Mouse (Mus musculus) kidney, postnatal 25 days (tissue): ENCODE data around the gene 5430427O19Rik.

Experiments
- DNase-seq, 2 experiments: peaks; one replicate each; pipeline ENCODE4 v3.0.0; 2021; ENCODE audit warnings: mixed read lengths in 2 of 2

5430427O19Rik gene

DNA sequence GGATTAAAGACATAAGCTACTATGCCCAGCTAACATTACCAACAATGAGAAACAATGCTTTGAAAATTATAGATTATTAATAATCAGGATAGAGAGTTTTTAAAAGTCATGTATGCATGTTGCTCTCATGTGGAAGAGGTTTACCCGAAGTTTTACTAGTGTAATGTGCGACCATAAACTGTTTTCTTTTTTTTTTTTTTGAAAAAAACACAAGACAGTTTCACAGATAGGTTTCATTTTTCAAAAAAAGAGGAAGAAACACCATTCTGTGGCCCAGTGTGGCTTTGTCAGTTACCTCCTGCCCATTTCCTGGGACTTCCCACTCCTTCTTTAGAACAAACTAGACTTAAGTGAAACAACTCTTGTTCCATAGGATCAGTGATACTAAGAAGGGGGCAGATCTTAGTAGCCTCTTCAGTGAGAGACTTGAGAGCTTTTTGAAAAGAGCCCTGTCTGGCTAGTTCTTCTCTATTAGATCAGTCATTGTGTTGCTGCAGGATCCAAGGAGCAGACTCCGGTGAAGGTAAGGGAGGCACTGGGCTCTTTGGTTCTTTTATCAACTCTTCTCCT is at the start of gene 5430427O19Rik:
Gene 5430427O19Rik (plus strand): TSS at position 441 of the 570 bp plus-strand sequence.
- DNase-seq: no peak

DNA sequence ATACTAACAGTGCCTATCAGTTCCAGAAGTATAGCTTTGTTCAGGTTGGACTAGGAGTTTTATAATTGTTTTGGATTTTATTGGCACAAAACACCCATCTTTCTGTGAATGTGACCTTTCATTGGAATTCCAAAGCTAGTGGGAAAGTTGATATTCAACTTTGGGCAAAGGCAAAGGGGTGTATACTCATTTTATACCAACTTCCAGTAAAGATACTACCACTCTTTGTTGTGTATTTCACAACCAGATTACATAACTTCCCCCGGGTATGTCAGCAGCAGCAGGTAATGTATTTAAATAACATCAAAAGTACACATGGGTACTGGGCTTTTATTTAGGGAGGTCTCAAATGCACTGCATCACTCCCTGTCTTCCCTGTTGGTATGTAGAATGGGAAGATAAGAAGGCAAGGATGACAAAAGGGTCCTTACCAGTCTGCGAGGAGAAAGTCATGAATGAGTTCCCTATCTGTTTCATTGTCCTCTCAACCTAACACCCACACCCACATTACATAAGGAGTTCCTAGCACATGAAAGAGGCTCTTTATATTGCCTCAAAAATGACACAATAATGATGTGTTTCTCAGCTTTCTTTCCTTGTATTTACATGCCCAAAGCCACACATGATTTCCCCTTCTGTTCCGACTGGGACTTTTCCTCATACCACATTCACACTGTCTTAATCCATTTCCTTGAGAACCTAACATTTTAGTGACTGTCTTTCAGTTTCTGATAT is 42.3 kb upstream of the 5430427O19Rik start:
- DNase-seq: no peak

- peak; percentile 44 to 85 for DNase-seq
Measured at GRCm38 (mm10) chrX:85829000-85829399, 41.2 kb upstream of the 5430427O19Rik start.

GRCm38 (mm10) chrX:85839174-85839573 is 31.0 kb upstream of the 5430427O19Rik start:
- no peak for DNase-seq

DNA sequence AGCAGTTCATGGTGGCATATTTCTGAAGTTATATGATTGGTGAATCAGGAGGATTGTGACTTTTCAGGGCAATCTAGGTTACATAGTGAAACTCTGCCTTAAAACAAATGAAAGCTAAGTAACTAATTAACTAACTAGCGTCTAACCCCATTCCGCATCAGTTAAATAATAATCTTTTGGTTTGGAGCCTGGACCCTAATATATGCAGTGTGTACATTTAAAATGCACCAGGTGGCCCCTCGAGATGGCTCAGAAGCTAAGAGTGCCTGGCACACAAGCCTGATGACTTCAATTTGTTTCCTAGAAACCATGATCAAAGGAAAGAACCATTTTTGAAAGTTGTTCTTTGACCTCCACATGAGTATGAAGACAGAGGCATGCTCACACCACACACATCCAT is 14.2 kb upstream of the 5430427O19Rik start:
- DNase-seq: peak; percentile 5 to 39

DNA sequence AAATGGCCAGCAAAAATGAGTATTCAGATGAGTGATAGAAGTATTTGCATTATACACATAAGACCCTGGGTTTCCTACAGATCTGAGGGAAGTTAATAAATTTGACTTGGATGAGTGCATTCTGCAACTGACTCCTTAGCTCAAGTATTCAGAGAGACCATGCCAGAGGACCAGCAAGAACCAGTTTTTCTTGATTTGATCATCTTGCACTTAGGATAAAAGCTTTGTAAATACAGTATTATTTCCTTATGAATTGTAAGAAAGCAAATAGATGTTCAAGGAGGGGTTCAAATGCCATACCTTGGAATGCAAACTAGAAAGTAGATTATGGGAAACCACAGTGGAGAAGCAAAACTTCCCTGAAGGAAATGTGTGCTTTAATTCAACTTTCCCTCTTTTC is 13.0 kb upstream of the 5430427O19Rik start:
- no peak for DNase-seq

DNA sequence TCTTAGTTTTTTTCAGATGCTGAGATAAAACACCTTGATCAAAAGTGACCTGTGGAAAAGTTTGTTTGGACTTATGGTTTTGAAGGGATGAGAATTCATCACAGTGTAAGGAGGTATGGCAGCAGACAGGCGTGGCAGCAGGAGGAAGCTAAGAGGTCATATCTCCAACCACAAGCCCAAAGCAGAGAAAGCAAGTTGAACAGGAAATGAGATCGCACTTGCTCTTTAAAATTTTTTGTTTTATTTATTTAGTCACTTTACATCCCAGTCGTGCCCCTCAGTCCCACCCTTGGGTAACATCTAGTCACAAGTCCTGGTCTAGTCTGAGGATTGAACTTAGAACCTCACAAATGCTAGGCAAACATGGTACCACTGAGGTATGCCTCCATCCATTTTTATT is 2.1 kb upstream of the 5430427O19Rik start:
- no peak for DNase-seq

- DNase-seq: no peak
Measured at GRCm38 (mm10) chrX:85871371-85872056, 1.4 kb downstream of the 5430427O19Rik start.

DNA sequence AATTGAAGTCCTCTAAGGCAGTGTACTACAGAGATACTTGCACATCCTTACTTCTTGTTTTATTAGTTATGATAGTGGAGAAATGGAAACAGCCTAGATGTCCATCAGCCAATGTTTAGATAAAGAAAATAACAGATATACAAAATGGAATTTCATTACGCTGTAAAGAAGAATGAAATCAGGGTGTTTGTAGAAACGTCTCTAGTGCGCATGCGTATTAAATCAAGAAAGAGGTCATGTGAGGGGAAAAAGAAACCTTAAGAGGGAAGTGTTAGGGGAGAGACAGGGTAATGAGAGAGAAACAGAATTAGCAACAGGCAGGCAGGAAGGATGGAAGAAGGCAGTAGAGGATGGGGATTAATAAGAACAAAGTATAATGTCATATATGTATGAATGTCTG is 4.2 kb downstream of the 5430427O19Rik start:
- no peak for DNase-seq

GRCm38 (mm10) chrX:85875951-85876350 is 5.8 kb downstream of the 5430427O19Rik start:
- peak; percentile 7 to 42 for DNase-seq

DNA sequence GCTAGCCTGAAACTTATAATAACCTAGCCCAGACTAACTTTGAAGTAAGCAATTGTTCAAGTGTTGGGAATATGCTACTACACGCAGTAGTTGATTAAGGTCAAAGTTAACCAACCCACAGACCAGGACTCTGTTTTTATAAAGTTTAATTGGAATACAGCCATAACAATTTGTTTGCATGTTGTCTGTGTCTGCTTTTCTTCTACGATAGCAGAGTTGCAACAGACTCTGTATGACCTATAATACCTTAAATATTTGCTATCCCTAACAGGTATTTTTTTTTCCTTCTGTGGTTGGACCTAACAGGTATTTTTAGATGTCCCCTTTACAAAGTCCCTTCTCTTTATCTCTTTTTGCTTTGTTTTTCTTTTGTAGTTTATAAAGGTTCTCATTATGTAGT is 7.6 kb downstream of the 5430427O19Rik start:
- DNase-seq: no peak

DNA sequence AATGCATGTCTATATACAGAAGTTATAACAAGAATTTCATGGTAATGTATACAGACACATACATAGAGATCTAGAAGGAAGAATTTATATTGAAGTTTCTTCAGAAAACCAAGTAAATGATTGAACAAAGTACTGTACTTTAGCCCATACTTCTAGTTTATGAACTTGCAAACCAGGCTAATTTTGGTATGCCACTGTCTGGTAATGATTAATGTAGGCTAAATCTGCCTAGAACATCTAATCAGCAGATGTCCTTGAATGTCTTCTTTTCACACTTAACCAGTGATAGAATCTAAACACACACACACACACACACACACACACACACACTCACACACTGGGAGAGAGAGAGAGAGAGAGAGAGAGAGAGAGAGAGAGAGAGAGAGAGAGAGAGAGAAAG is 8.1 kb downstream of the 5430427O19Rik start:
- DNase-seq: peak; percentile 38 to 40

- peak; percentile 35 to 44 for DNase-seq
Measured at GRCm38 (mm10) chrX:85879198-85879977, 9.2 kb downstream of the 5430427O19Rik start.

DNA sequence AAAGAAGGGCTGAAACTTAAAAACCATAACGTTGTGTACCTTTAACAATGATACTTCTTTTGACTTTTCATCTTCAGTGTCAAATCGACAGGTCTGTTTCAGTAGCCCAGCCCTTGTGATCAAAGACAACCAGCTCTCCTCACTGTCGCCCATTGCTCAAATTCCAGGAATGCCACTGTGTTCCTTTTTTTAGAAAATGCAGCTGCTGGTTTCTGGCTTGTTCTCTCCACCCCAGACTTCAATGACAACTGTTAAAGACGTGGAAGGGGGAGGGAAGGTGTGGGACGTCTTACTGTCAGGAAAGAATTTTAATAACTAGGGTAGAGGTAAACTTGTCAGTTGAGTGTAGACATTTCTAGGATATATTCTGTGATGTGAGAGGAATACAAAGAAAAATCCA is 16.5 kb downstream of the 5430427O19Rik start:
- DNase-seq: no peak

DNA sequence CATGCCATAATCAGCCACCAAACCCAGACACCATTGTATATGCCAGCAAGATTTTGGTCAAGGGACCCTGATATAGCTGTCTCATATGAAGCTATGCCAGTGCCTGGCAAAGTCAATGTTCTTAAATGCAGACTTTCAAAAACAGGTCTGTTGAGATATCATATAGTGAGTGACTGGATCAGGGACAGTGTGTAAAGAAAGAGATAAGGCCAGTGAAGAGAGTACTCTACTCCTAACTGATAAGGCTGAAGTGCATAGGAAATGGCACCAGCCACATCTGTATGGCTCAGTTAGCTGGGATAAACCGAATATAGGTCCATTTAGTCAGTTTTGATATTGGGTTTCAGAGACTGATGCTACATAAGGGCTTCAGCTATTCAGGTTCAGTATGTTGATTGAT is 31.0 kb downstream of the 5430427O19Rik start:
- no peak for DNase-seq

- DNase-seq: peak in 1 of 2 experiments; percentile 43
Measured at GRCm38 (mm10) chrX:85919034-85919433, 48.9 kb downstream of the 5430427O19Rik start.

DNA sequence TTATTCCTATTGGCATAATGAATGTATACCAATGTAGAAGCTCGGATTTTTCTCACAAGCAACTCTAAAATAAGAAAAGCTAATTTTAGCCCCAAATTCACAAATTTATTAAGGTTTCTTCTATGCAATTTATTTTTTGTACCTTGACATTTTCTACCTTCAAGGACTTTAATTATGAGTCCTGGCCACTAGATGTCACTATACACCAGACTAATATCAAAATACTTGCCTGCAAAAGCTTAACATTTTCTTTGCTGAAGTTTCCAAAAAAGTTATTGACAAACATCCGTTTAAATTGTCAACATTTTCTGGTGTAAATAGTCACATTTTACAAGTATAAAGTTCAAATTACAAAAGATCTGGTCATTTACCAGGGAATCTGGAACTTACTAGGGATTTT is 62.8 kb downstream of the 5430427O19Rik start:
- no peak for DNase-seq
